Mouse (Mus musculus) kidney, adult 2 months (tissue): ENCODE data around the gene Cacna1a. TPM values are rescaled to one million over a fixed set of nuclear protein-coding genes. Genes with fewer than 3 reads are reported as not detected.

ENCODE experiments used
- DNase-seq: peaks from one replicate; pipeline ENCODE4 v3.0.0; 2021
- H3K27ac ChIP-seq: fragments of 200-500 bp; 2 replicates; pipeline ENCODE4 v1.5.1; 2012; ENCODE audit warnings: low read depth, low read length, control low read depth, inconsistent platforms; ENCODE audit not compliant: insufficient read depth
- H3K27me3 ChIP-seq: fragments of 200-500 bp; replicated peaks from 2 replicates; pipeline ENCODE4 v1.6.1; 2012; ENCODE audit warnings: mild to moderate bottlenecking, moderate library complexity, low read length, inconsistent platforms; ENCODE audit not compliant: control insufficient read depth, insufficient read depth
- H3K36me3 ChIP-seq: fragments of 200-500 bp; 2 replicates; pipeline ENCODE4 v1.6.1; 2012; ENCODE audit warnings: mild to moderate bottlenecking, moderate library complexity, low read length, inconsistent platforms; ENCODE audit not compliant: control insufficient read depth, insufficient read depth
- H3K4me1 ChIP-seq: fragments of 200-500 bp; 2 replicates; pipeline ENCODE4 v1.6.1; 2011; ENCODE audit warnings: low read length; ENCODE audit not compliant: control insufficient read depth, insufficient read depth
- H3K4me3 ChIP-seq: fragments of 200-500 bp; 2 replicates; pipeline ENCODE4 v1.5.1; 2011; ENCODE audit warnings: mild to moderate bottlenecking, low read depth, low read length, control low read depth; ENCODE audit not compliant: insufficient read depth
- CTCF ChIP-seq: fragments of 200-500 bp; conservative IDR thresholded peaks from 2 replicates; pipeline ENCODE4 v1.5.1; 2011; ENCODE audit warnings: low read depth, mild to moderate bottlenecking, control low read depth, low read length, moderate library complexity, mixed read lengths; ENCODE audit not compliant: insufficient read depth, insufficient read length
- POLR2A ChIP-seq: fragments of 200-500 bp; IDR thresholded peaks from one replicate; pipeline ENCODE4 v1.6.1; 2011; ENCODE audit warnings: low read depth, low read length, control low read depth
- WGBS: fragments of 180-500 bp; shearing (Covaris S2); methylation state at CpG from one replicate; pipeline ENCODE4 v1.1.7; 2018; 5-methylcytosine and 5-hydroxymethylcytosine counted together
- polyA plus RNA-seq: library from polyadenylated mRNA; depleted of rRNA; stranded (reverse); fragments of >200 nt; gene quantifications from 2 replicates; pipeline ENCODE4 v1.2.3, GENCODE M21; 2012

Gene Cacna1a
- polyA plus RNA-seq, 1 experiment: 6.8 TPM

DNA sequence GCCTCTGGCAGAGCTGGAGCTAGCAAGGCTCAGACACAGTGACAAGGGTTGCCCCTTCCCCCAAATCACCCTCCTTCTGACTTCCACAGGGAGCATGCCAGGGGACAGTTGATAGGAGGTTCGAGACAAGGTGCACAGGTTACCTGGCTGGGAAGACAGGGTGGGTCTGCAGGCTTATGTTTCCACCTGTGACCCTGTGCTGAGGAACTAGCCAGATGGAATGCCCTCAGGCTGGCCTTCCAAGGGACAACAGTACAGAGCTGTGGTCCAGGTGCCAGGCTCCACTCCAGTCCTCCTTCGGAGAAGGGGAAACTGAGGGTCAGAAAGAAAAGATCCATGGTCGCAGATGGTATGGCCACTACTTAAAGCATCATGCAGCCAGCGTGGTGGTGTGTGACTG, 165.4 kb downstream of the Cacna1a start:
- Histone ChIP-seq H3K27ac (no peak overlapping the region), H3K4me3 (no peak overlapping the region), H3K4me1 (no peaks in the 10 kb centered on the region), H3K36me3 (no peaks in the 10 kb centered on the region), H3K27me3 (no peaks in the 10 kb centered on the region)
- no peak for DNase-seq
- 83% methylated on average over 4 of the region's 4 CpGs for WGBS
- TF ChIP-seq POLR2A (no peak), CTCF (no peak)

- no peaks in the 10 kb centered on the region for H3K4me1 ChIP-seq
- peak; percentile 48 for DNase-seq
- 36% methylated on average over 14 of the region's 14 CpGs for WGBS
- H3K4me3 ChIP-seq: no peak overlapping the region
- no peak overlapping the region for H3K27ac ChIP-seq
- peak; percentile 65 for TF ChIP-seq CTCF
- TF ChIP-seq POLR2A: no peak
- H3K27me3 ChIP-seq: no peaks in the 10 kb centered on the region
- H3K36me3 ChIP-seq: no peaks in the 10 kb centered on the region
Measured at GRCm38 (mm10) chr8:84554301-84555027, 166.2 kb downstream of the Cacna1a start.

DNA sequence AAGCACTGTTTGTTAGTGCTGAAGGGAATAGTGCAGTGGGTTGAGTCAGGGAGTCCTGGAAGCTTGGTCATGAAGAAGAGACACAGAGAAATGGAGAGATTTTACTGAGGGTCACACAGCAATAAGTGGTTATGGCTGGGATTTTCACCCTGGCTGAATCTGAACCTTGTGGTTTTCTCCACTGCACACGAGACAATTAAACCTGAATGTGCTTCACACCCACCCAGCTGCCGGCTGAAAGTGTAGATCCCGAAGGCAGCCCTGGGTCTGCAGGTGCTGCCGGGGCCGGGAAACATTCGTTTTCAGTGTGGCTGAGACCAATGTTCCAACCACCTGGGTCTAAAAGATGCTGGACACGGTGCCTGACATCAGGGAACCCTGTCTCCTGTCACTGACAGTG, 167.0 kb downstream of the Cacna1a start:
- Histone ChIP-seq H3K27ac (no peak overlapping the region), H3K4me3 (no peak overlapping the region), H3K4me1 (no peaks in the 10 kb centered on the region), H3K36me3 (no peaks in the 10 kb centered on the region), H3K27me3 (no peaks in the 10 kb centered on the region)
- no peak for DNase-seq
- TF ChIP-seq POLR2A (no peak), CTCF (no peak)
- 60% methylated on average over 7 of the region's 7 CpGs for WGBS

DNA sequence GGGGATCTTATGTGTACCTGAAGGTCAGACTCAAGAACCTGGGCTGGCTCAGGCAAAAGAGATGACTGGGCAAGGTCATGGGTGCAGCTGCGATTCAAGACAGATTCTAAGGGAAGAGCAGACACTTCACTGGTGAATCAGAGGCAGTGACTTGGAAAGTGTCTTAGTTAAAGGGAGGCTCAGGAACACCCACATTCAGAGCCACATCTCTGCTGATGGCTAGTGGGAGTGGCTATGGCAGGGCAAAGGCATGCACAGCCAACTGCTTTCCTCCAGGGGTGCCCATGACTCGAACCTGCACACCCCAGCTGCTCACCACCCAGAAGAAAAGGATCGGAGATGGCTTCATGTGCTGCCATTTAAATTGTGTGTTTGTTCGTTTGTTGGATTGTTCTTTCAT, 169.7 kb downstream of the Cacna1a start:
- no peaks in the 10 kb centered on the region for H3K36me3 ChIP-seq
- TF ChIP-seq POLR2A: no peak
- TF ChIP-seq CTCF: no peak
- DNase-seq: no peak
- no peak overlapping the region for H3K27ac ChIP-seq
- 63% methylated on average over 4 of the region's 4 CpGs for WGBS
- no peaks in the 10 kb centered on the region for H3K4me1 ChIP-seq
- no peak overlapping the region for H3K4me3 ChIP-seq
- H3K27me3 ChIP-seq: no peaks in the 10 kb centered on the region

DNA sequence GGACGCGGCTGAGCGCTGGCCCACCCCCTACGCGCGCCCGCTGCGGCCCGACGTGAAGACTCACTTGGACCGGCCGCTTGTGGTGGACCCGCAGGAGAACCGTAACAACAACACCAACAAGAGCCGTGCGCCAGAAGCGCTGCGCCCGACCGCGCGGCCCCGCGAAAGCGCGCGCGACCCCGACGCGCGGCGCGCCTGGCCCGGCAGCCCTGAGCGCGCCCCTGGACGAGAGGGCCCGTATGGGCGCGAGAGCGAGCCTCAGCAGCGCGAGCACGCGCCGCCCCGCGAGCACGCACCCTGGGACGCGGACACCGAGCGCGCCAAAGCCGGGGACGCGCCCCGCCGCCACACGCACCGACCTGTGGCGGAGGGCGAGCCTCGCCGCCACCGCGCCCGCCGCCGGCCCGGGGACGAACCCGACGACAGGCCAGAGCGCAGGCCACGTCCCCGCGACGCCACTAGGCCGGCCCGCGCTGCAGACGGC, 170.9 kb downstream of the Cacna1a start:
- Histone ChIP-seq H3K36me3 (no peaks in the 10 kb centered on the region), H3K4me3 (no peak overlapping the region), H3K4me1 (no peaks in the 10 kb centered on the region), H3K27me3 (no peaks in the 10 kb centered on the region), H3K27ac (no peak overlapping the region)
- no peak for TF ChIP-seq POLR2A
- no peak for TF ChIP-seq CTCF
- under 1% methylated on average over 84 of the region's 84 CpGs for WGBS
- no peak for DNase-seq

- WGBS: 73% methylated on average over 4 of the region's 4 CpGs
- H3K27me3 ChIP-seq: no peaks in the 10 kb centered on the region
- DNase-seq: no peak
- no peaks in the 10 kb centered on the region for H3K36me3 ChIP-seq
- no peak overlapping the region for H3K4me3 ChIP-seq
- no peak for TF ChIP-seq CTCF
- no peak for TF ChIP-seq POLR2A
- no peak overlapping the region for H3K27ac ChIP-seq
- H3K4me1 ChIP-seq: no peaks in the 10 kb centered on the region
Measured at GRCm38 (mm10) chr8:84561698-84562097, 173.5 kb downstream of the Cacna1a start.

- Histone ChIP-seq H3K4me3 (no peak overlapping the region), H3K4me1 (no peaks in the 10 kb centered on the region), H3K27ac (no peak overlapping the region), H3K36me3 (no peaks in the 10 kb centered on the region), H3K27me3 (no peaks in the 10 kb centered on the region)
- TF ChIP-seq POLR2A (no peak), CTCF (no peak)
- no peak for DNase-seq
- 68% methylated on average over 1 of the region's 1 CpGs for WGBS
Measured at GRCm38 (mm10) chr8:84564042-84564441, 175.8 kb downstream of the Cacna1a start.
